ENCODE assay signal across 23 mouse cellular contexts in the genomic region with DNA sequence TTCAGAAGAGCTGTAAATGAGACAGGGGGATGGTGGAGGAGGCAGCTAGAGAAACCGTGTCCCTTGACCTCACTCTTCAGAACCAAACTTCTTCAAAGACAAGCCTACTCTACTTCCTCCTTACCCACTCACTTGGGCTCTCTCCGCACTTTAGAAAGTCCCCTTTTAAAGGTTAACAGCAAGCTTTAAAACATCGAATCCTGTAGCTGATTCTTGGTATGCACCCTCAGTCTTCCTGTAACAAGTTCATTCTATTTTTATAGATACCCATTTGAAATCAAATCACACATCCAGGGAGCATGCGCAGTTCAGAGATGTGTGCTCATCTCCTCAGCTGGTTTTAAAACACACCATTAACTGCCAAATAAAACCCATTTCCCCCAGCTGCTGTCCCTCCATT. TPM values are rescaled to one million over a fixed set of nuclear protein-coding genes. Genes with fewer than 3 reads are reported as not detected.
"Had no signal": no experiment of that assay in that cellular context is flagged by ENCODE, and none has a peak within 500 bp of the region (broad histone marks: within the 10 kb centered on the region; RNA-seq: fewer than 3 reads in every experiment).

No protein-coding gene starts in this region.

- H3K9me3 ChIP-seq: heart, embryonic 13.5 days; heart, embryonic 15.5 days; hindbrain, embryonic 13.5 days; hindbrain, embryonic 15.5 days; limb, embryonic 10.5 days; limb, embryonic 12.5 days had no signal

- H3K4me3 ChIP-seq: heart, adult 2 months; heart, embryonic 13.5 days; heart, embryonic 15.5 days; hindbrain, embryonic 13.5 days; hindbrain, embryonic 15.5 days; left cerebral cortex, adult 2 months; limb, embryonic 10.5 days; limb, embryonic 12.5 days had no signal

- H3K36me3 ChIP-seq: heart, embryonic 13.5 days; heart, embryonic 15.5 days; hindbrain, embryonic 13.5 days; hindbrain, embryonic 15.5 days; limb, embryonic 10.5 days; limb, embryonic 12.5 days had no signal

- H3K4me2 ChIP-seq: heart, embryonic 11.5 days; heart, embryonic 13.5 days; heart, embryonic 15.5 days; hindbrain, embryonic 13.5 days; hindbrain, embryonic 15.5 days; limb, embryonic 12.5 days; liver, embryonic 11.5 days had no signal

- H3K27ac ChIP-seq: heart, adult 2 months; heart, embryonic 13.5 days; heart, embryonic 15.5 days; hindbrain, embryonic 13.5 days; hindbrain, embryonic 15.5 days; hindbrain, postnatal 0 days; left cerebral cortex, adult 2 months; limb, embryonic 10.5 days; limb, embryonic 12.5 days had no signal

- ATAC-seq: hindbrain, postnatal 0 days; intestine, embryonic 16.5 days had no signal

- H3K9ac ChIP-seq: heart, embryonic 13.5 days; heart, embryonic 15.5 days; hindbrain, embryonic 13.5 days; hindbrain, embryonic 15.5 days; limb, embryonic 12.5 days had no signal

- DNase-seq: gastrocnemius, postnatal 14 days; gastrocnemius, postnatal 36 days; heart, adult 11 months; heart, adult 2 months; heart, postnatal 14 days; heart, postnatal 36 days; kidney, adult 11 months; kidney, postnatal 10 days; kidney, postnatal 25 days; kidney, postnatal 4 days; liver had no signal

- H3K4me1 ChIP-seq: heart, embryonic 13.5 days; heart, embryonic 15.5 days; hindbrain, embryonic 13.5 days; hindbrain, embryonic 15.5 days; limb, embryonic 12.5 days had no signal

- H3K27me3 ChIP-seq: heart, embryonic 13.5 days; heart, embryonic 15.5 days; hindbrain, embryonic 13.5 days; hindbrain, embryonic 15.5 days had no signal

RNA-seq across cellular contexts. Expression of gene Aqp9, which starts 33.8 kb away (rescaled TPM):
- polyA plus RNA-seq: hindbrain, embryonic 11.5 days had no signal
